Mouse (Mus musculus): ENCODE data around the gene Tnxb. TPM values are rescaled to one million over a fixed set of nuclear protein-coding genes. Genes with fewer than 3 reads are reported as not detected.

Gene Tnxb
- total RNA-seq, 1 experiment = 0.18 TPM

- Histone ChIP-seq H3K9ac (ENCODE audit: insufficient read depth, low read depth, low read length, poor library complexity, severe bottlenecking) (no peak overlapping the region), H3K4me3 (ENCODE audit: insufficient read depth in 1 of 2, low read depth in 1 of 2, low read length in 2 of 2, poor library complexity in 1 of 2, severe bottlenecking in 1 of 2) (no peak overlapping the region), H3K4me1 (ENCODE audit: control insufficient read depth in 2 of 2, insufficient read depth in 2 of 2, low read length in 2 of 2, poor library complexity in 1 of 2) (peaks cover 0 to 13% of the 10 kb centered on the region in 2 experiments; a peak in 1 of 4 replicates), H3K36me3 (ENCODE audit: control insufficient read depth, insufficient read depth, low read length, poor library complexity, severe bottlenecking) (peaks cover 15% of the 10 kb centered on the region), H3K27ac (ENCODE audit: insufficient read depth, low read depth, low read length, poor library complexity, severe bottlenecking) (no peak overlapping the region), H3K9me3 (ENCODE audit: control insufficient read depth, insufficient read depth, low read depth, low read length) (no peaks in the 10 kb centered on the region)
- in situ Hi-C loops (cut with MboI; ENCODE audit: low sequenced_read_pairs in 2 of 2, unreplicated experiment in 2 of 2) = no loop called here
- no peak for DNase-seq (ENCODE audit: low read depth, low spot score)
- TF ChIP-seq ZC3H11A (IDR thresholded peaks at IDR 0.05; ENCODE audit: borderline replicate concordance, low read depth, low read length) = no peak
- no peak for TF ChIP-seq ZNF384 (IDR thresholded peaks at IDR 0.05; ENCODE audit: low read depth, low read length)
- TF ChIP-seq HCFC1 (IDR thresholded peaks at IDR 0.05; ENCODE audit: borderline replicate concordance, insufficient read depth, low read length) = no peak
- no peak for TF ChIP-seq CHD2 (IDR thresholded peaks at IDR 0.05; ENCODE audit: low read depth, low read length)
- TF ChIP-seq MAFK (IDR thresholded peaks at IDR 0.05; ENCODE audit: insufficient read depth, low read depth, low read length) = no peak
These were observed 12.2 kb upstream of the Tnxb start for GRCm38 (mm10) chr17:34658145-34658544.

GRCm38 (mm10) chr17:34658591-34658990 lies 11.7 kb upstream of the Tnxb start:
- no peak for TF ChIP-seq ZNF384 (IDR thresholded peaks at IDR 0.05; ENCODE audit: low read depth, low read length)
- no peak for TF ChIP-seq MAFK (IDR thresholded peaks at IDR 0.05; ENCODE audit: insufficient read depth, low read depth, low read length)
- no peak for TF ChIP-seq ZC3H11A (IDR thresholded peaks at IDR 0.05; ENCODE audit: borderline replicate concordance, low read depth, low read length)
- TF ChIP-seq HCFC1 (IDR thresholded peaks at IDR 0.05; ENCODE audit: borderline replicate concordance, insufficient read depth, low read length) = no peak
- TF ChIP-seq CHD2 (IDR thresholded peaks at IDR 0.05; ENCODE audit: low read depth, low read length) = no peak
- Histone ChIP-seq H3K4me1 (ENCODE audit: control insufficient read depth in 2 of 2, insufficient read depth in 2 of 2, low read length in 2 of 2, poor library complexity in 1 of 2) (peaks cover 0 to 13% of the 10 kb centered on the region in 2 experiments; a peak in 1 of 4 replicates), H3K27ac (ENCODE audit: insufficient read depth, low read depth, low read length, poor library complexity, severe bottlenecking) (no peak overlapping the region), H3K4me3 (ENCODE audit: insufficient read depth in 1 of 2, low read depth in 1 of 2, low read length in 2 of 2, poor library complexity in 1 of 2, severe bottlenecking in 1 of 2) (no peak overlapping the region), H3K9me3 (ENCODE audit: control insufficient read depth, insufficient read depth, low read depth, low read length) (no peaks in the 10 kb centered on the region), H3K9ac (ENCODE audit: insufficient read depth, low read depth, low read length, poor library complexity, severe bottlenecking) (no peak overlapping the region), H3K36me3 (ENCODE audit: control insufficient read depth, insufficient read depth, low read length, poor library complexity, severe bottlenecking) (peaks cover 10% of the 10 kb centered on the region; the same call in 1 of the 2 replicates)
- DNase-seq (ENCODE audit: low read depth, low spot score) = no peak
- in situ Hi-C loops (cut with MboI; ENCODE audit: low sequenced_read_pairs in 2 of 2, unreplicated experiment in 2 of 2) = no loop called here

- H3K36me3 ChIP-seq (ENCODE audit: control insufficient read depth, insufficient read depth, low read length, poor library complexity, severe bottlenecking) = peaks cover 6% of the 10 kb centered on the region; the same call in 1 of the 2 replicates
- H3K4me1 ChIP-seq (ENCODE audit: control insufficient read depth in 2 of 2, insufficient read depth in 2 of 2, low read length in 2 of 2, poor library complexity in 1 of 2) = peaks cover 0 to 13% of the 10 kb centered on the region in 2 experiments; a peak in 1 of 4 replicates
- DNase-seq (ENCODE audit: low read depth, low spot score) = no peak
- in situ Hi-C loops (cut with MboI; ENCODE audit: low sequenced_read_pairs in 2 of 2, unreplicated experiment in 2 of 2) = no loop called here
- H3K27ac ChIP-seq (ENCODE audit: insufficient read depth, low read depth, low read length, poor library complexity, severe bottlenecking) = no peak overlapping the region
- H3K9me3 ChIP-seq (ENCODE audit: control insufficient read depth, insufficient read depth, low read depth, low read length) = no peaks in the 10 kb centered on the region
- TF ChIP-seq CHD2 (IDR thresholded peaks at IDR 0.05; ENCODE audit: low read depth, low read length) = no peak
- no peak for TF ChIP-seq HCFC1 (IDR thresholded peaks at IDR 0.05; ENCODE audit: borderline replicate concordance, insufficient read depth, low read length)
- TF ChIP-seq ZC3H11A (IDR thresholded peaks at IDR 0.05; ENCODE audit: borderline replicate concordance, low read depth, low read length) = no peak
- TF ChIP-seq ZNF384 (IDR thresholded peaks at IDR 0.05; ENCODE audit: low read depth, low read length) = no peak
- no peak for TF ChIP-seq MAFK (IDR thresholded peaks at IDR 0.05; ENCODE audit: insufficient read depth, low read depth, low read length)
- no peak overlapping the region for H3K4me3 ChIP-seq (ENCODE audit: insufficient read depth in 1 of 2, low read depth in 1 of 2, low read length in 2 of 2, poor library complexity in 1 of 2, severe bottlenecking in 1 of 2)
- no peak overlapping the region for H3K9ac ChIP-seq (ENCODE audit: insufficient read depth, low read depth, low read length, poor library complexity, severe bottlenecking)
These were observed 11.0 kb upstream of the Tnxb start for GRCm38 (mm10) chr17:34659181-34659896.

DNA sequence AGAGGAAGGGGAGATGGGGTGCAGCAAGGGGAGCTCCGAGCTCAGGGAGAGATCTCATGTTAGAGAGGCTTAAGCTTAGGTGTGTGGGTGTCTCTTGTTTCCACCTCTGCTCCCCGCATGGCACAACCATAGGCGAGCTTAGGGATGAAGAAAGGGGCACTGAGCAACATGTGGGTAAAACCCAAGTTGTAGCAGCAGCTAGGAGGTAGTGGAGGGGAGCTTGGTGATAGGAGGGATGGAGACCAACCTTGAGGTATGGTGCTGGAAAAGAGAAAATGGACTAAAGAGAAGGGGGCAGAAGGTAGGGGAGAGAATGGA lies 10.5 kb upstream of the Tnxb start:
- H3K4me1 ChIP-seq (ENCODE audit: control insufficient read depth in 2 of 2, insufficient read depth in 2 of 2, low read length in 2 of 2, poor library complexity in 1 of 2) = peaks cover 0 to 13% of the 10 kb centered on the region in 2 experiments; a peak in 1 of 4 replicates
- in situ Hi-C loops (cut with MboI; ENCODE audit: low sequenced_read_pairs in 2 of 2, unreplicated experiment in 2 of 2) = no loop called here

More for the DNA sequence above, 10.5 kb upstream of the Tnxb start:
- no peak overlapping the region for H3K9ac ChIP-seq (ENCODE audit: insufficient read depth, low read depth, low read length, poor library complexity, severe bottlenecking)
- no peak for DNase-seq (ENCODE audit: low read depth, low spot score)
- no peaks in the 10 kb centered on the region for H3K9me3 ChIP-seq (ENCODE audit: control insufficient read depth, insufficient read depth, low read depth, low read length)
- H3K36me3 ChIP-seq (ENCODE audit: control insufficient read depth, insufficient read depth, low read length, poor library complexity, severe bottlenecking) = peaks cover 2% of the 10 kb centered on the region; the same call in 1 of the 2 replicates
- TF ChIP-seq ZC3H11A (IDR thresholded peaks at IDR 0.05; ENCODE audit: borderline replicate concordance, low read depth, low read length) (no peak), HCFC1 (IDR thresholded peaks at IDR 0.05; ENCODE audit: borderline replicate concordance, insufficient read depth, low read length) (no peak), MAFK (IDR thresholded peaks at IDR 0.05; ENCODE audit: insufficient read depth, low read depth, low read length) (no peak), CHD2 (IDR thresholded peaks at IDR 0.05; ENCODE audit: low read depth, low read length) (no peak), ZNF384 (IDR thresholded peaks at IDR 0.05; ENCODE audit: low read depth, low read length) (no peak)
- H3K4me3 ChIP-seq (ENCODE audit: insufficient read depth in 1 of 2, low read depth in 1 of 2, low read length in 2 of 2, poor library complexity in 1 of 2, severe bottlenecking in 1 of 2) = no peak overlapping the region
- H3K27ac ChIP-seq (ENCODE audit: insufficient read depth, low read depth, low read length, poor library complexity, severe bottlenecking) = no peak overlapping the region
